Mouse (Mus musculus) embryo, embryonic 10 days (tissue): ENCODE results near the gene Zcwpw1.
"Not testable (repeated sequence)": the region's sequence is repeated elsewhere in the genome, so short reads cannot be mapped to it uniquely, and the experiment has no call there.

Source experiments
- DNase-seq: peaks from one replicate; pipeline ENCODE4 v3.0.0-alpha.2; 2015; ENCODE audit warnings: low spot score

Zcwpw1 gene

DNA sequence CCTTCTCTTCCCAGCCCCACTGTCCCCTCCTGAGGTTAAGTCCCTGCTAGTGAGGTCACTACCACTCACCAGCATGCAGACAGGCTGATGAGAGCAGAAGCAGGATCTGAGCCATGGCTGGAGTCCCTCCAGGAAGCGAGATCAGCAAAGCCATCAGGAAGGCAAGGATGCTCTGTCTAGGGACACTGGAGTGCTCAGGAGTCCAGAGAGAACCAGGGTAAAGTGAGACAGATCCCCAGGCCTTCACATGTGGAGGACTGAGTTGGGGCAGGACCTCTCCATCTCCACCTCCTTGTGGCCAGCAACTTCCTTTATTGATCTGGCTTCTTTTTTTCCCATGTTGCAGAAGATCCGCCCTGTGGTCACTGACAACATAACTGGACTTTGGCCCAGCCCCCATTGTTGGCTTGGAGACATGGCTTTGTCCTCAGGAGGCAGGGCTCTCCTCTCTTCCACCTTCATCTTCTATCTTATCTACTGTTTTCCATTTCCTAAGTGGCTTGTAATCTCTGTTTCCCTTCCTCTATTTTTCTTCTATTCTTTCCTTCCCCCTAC lies 48.4 kb downstream of the Zcwpw1 start, which contains the start of gene Pilra:
Gene Pilra (minus strand): TSS at position 316 of the 555 bp plus-strand sequence.
- not testable (repeated sequence) for DNase-seq

DNA sequence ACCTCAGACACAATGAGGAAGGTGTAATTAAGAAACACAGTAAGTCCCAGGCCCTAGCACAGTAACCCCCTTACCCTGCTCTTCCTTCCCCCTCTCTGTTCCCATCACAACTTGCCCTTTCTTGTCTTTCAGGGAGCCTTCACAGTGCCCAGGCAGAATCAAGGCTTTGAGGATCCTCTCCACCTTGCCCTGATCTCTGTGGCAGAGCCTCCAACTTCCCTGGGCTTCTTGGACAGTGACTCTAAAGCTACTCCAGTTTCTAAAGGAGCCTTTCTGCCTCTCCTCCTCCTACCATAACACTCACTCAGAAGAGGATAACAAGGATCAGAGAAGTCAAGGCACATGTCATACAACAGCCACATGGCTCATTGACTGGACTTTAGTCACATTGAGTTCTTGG lies 49.0 kb downstream of the Zcwpw1 start:
- DNase-seq, result no peak

DNA sequence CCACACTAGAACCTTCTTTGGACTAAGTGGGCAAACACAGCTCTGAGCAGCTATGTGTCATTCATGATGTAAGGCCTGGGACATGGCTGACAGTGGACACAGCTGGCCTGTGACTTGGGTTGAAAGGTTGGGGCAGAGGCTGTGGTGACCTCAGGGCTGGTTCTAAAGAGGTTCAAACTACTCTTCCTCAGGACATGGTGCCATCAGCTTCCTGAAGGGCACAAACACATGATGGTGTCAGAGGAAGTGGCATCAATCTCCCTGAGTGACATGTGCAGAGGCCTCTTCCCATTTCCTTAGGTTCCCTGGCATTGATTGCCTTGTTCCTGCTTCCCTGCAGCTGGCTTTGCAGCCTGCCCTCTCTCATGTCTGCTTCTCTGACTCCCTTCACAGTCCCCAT lies 49.5 kb downstream of the Zcwpw1 start:
- DNase-seq, result not testable (repeated sequence)

DNA sequence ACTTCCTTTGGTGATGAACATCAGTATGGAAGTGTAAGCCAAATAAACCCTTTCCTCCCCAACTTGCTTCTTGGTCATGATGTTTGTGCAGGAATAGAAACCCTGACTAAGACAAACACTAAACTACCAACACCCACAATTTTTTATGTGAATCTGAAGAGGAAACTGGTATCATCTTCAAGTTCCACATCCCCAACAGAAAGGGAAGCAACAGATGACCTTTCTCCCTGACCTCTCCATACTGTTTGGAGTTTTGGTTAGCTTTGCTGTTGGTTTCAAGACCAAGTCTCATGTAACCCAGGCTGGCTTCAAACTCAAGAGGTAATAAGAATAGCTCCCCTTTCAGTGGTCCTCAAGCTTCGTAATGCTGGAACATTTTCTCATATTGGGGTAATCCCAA lies 62.7 kb downstream of the Zcwpw1 start:
- DNase-seq, result not testable (repeated sequence)

DNA sequence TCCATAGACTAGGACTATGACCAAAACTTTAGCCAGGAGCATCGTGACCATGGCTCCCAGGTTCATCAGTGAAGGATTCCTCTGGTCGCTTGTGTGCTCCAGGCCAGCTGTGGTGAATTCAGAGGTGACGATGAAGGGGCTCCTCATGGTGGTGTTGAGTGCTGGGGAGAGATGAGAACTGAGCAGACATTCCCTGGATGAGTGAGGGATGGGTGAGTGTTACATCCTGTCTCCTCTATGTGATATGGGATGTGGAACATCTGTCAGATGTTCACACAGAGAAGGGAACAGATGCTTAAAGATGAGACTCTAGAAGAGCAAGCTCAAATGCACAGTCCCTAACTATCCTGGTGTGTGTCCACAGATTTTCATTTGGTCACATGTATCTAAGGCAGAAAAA lies 67.3 kb downstream of the Zcwpw1 start:
- DNase-seq, result not testable (repeated sequence)

DNA sequence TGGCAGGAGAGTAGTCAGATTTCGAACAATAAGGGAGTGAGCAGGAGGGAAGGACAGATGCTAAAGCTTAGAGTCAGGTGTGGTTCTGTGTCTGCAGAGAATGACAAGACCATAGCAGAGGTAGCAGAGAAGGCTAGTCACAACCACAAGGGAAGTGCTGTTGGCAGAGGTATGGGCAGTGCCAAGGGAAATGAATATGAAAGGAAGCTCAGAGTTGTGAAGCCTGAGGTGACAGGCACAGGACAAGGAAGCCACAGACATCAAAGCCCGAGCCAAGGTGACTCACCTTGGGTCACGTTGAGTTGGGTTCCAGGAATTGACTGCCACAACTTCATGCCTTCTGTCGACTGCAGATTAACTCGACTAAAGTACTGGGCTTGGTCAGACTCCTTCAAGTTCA lies 69.3 kb downstream of the Zcwpw1 start:
- not testable (repeated sequence) for DNase-seq

DNA sequence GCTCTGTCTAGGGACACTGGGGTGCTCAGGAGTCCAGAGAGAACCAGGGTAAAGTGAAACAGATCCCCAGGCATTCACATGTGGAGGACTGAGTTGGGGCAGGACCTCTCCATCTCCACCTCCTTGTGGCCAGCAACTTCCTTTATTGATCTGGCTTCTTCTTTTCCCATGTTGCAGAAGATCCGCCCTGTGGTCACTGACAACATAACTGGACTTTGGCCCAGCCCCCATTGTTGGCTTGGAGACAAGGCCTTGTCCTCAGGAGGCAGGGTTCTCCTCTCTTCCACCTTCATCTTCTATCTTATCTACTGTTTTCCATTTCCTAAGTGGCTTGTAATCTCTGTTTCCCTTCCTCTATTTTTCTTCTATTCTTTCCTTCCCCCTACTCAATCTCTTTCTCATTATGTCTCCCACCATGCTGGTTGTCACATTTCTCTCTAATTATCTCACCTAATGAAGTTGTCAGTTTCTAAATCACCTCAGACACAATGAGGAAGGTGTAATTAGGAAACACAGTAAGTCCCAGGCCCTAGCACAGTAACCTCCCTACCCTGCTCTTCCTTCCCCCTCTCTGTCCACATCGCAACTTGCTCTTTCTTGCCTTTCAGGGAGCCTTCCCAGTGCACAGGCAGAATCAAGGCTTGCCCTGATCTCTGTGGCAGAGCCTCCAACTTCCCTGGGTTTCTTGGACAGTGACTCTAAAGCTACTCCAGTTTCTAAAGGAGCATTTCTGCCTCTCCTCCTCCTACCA lies 70.5 kb downstream of the Zcwpw1 start, which contains the start of gene Pilrb1:
Gene Pilrb1 (minus strand): TSS at position 147 of the 751 bp plus-strand sequence.
- not testable (repeated sequence) for DNase-seq

DNA sequence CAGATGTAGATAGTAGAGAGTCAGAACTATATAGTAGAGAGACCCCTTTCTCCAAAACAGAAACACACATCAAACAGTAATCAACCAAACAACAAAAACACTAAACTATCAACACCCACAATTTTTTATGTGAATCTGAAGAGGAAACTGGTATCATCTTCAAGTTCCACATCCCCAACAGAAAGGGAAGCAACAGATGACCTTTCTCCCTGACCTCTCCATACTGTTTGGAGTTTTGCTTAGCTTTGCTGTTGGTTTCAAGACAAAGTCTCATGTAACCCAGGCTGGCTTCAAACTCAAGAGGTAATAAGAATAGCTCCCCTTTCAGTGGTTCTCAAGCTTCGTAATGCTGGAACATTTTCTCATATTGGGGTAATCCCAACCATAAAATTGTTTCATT lies 76.4 kb downstream of the Zcwpw1 start:
- DNase-seq, result not testable (repeated sequence)

DNA sequence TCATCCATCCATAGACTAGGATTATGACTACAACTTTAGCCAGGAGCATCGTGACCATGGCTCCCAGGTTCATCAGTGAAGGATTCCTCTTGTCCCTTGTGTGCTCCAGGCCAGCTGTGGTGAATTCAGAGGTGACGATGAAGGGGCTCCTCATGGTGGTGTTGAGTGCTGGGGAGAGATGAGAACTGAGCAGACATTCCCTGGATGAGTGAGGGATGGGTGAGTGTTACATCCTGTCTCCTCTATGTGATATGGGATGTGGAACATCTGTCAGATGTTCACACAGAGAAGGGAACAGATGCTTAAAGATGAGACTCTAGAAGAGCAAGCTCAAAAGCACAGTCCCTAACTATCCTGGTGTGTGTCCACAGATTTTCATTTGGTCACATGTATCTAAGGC lies 81.0 kb downstream of the Zcwpw1 start:
- DNase-seq, result not testable (repeated sequence)

DNA sequence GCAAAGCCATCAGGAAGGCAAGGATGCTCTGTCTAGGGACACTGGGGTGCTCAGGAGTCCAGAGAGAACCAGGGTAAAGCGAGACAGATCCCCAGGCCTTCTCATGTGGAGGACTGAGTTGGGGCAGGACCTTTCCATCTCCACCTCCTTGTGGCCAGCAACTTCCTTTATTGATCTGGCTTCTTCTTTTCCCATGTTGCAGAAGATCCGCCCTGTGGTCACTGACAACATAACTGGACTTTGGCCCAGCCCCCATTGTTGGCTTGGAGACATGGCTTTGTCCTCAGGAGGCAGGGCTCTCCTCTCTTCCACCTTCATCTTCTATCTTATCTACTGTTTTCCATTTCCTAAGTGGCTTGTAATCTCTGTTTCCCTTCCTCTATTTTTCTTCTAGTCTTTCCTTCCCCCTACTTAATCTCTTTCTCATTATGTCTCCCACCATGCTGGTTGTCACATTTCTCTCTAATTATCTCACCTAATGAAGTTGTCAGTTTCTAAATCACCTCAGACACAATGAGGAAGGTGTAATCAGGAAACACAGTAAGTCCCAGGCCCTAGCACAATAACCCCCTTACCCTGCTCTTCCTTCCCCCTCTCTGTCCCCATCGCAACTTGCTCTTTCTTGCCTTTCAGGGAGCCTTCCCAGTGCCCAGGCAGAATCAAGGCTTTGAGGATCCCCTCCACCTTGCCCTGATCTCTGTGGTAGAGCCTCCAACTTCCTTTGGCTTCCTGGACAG lies 84.2 kb downstream of the Zcwpw1 start, which contains the start of gene Pilrb2:
Gene Pilrb2 (minus strand): TSS at position 172 of the 737 bp plus-strand sequence.
- DNase-seq, result not testable (repeated sequence)
